Mouse (Mus musculus): ENCODE results near the gene Gm20388. TPM values are rescaled to one million over a fixed set of nuclear protein-coding genes. Genes with fewer than 3 reads are reported as not detected.

Gene Gm20388
- polyA plus RNA-seq, 1 experiment from 2014 or later = 4.4 TPM

DNA sequence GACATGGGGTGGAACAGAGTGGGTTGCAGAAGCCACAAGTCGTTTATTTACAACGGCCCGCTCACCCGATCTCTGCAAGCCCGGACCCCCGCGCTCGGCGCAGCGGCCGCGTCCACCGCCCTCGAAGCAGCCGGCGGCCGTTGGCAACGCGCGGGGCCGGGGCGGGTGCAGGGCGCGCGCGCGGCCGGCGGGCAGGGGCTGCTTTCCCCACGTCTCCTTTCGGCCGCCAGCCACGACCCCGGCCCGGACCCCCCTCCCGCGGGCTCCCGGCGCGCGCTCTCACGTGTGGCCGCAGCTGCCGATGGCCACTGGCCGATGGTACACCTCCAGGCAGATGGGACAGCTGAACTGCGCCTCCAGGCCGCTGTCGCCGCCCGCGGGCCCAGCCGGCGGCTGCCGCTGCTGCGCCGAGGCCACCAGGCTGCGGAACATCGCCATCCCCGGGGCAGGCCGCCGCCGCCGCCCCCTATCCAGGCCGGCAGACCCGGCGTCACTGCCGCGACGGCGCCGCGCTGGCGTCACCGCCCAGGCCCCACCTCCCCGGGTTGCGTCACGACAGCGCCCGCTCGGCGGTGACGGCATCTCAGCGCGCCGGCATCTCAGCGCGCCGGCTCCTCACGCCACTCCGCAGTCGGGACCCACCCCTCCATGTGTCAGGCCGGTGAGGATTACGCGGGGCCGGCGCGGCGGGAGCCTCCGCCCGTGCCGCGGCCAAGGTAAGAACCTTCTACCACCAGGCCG is 2565.1 kb downstream of the Gm20388 start, which contains the start of the genes Rnf166 and Ctu2:
Gene Rnf166 (minus strand): TSS at position 485 of the 741 bp plus-strand sequence.
Gene Ctu2 (plus strand): TSS at position 564 of the 741 bp plus-strand sequence.
- Histone ChIP-seq H3K27ac (peak within 1 kb of the TSS; percentile 86), H3K4me3 (replicated peaks) (peak within 1 kb of the TSS; percentile 97), H3K4me2 (replicated peaks) (peak within 1 kb of the TSS; percentile 96), H3K4me1 (replicated peaks) (peaks cover 29% of the 10 kb centered on the region), H3K9ac (replicated peaks) (peak within 1 kb of the TSS; percentile 96), H3K36me3 (peaks cover 55% of the 10 kb centered on the region), H3K9me3 (no peaks in the 10 kb centered on the region), H3K27me3 (no peaks in the 10 kb centered on the region)
- peak; percentile 96 for ATAC-seq
- WGBS = under 1% methylated on average over 93 of the region's 103 CpGs

DNA sequence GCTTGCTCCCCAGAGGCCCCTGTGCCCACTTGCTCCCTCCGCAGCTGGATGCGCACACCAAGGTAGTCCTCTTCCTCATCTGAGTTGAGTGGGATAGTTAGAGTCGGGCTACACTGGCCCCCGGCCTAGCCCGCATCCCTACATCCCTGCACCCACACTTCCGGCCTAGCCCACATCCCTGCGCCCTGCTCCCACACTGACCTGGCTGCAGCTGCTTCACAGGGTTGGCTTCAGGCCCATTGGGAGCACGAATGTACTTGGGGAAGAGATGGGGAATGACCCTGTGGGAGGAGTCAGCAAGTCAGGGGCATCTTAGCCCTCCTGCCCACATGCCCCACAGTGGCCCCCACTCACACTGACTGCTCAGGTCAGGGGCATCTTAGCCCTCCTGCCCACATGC is 2571.8 kb downstream of the Gm20388 start:
- no peaks in the 10 kb centered on the region for H3K27me3 ChIP-seq
- ATAC-seq = no peak
- H3K4me3 ChIP-seq (replicated peaks) = no peak overlapping the region
- no peak overlapping the region for H3K27ac ChIP-seq
- H3K4me2 ChIP-seq (replicated peaks) = no peak overlapping the region
- peaks cover 73% of the 10 kb centered on the region for H3K36me3 ChIP-seq
- no peaks in the 10 kb centered on the region for H3K9me3 ChIP-seq
- H3K9ac ChIP-seq (replicated peaks) = no peak overlapping the region
- 0 out of 2 replicates have a peak, but pooled peaks cover under 1% of the 10 kb centered on the region for H3K4me1 ChIP-seq (replicated peaks)
- WGBS = 94% methylated on average over 8 of the region's 8 CpGs

DNA sequence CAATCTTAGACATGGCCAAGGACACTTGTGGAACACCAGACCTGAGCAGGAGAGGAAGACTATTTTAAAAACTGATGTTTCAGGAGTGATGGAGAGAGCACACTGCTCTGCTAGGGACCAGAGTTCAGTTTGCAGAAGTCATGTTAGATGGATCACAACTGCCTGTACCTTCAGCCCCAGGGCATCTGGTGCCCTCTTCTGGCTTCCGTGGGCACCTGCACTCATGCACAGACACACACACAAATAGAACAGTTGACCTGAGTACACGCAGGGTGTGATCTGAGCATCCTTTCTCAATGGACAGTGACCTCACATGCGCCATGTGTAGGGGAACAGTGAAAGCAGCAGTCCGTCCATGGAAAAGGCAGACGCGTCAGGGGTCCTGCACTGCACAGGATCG is 2573.2 kb downstream of the Gm20388 start:
- H3K4me3 ChIP-seq (replicated peaks) = no peak overlapping the region
- 96% methylated on average over 7 of the region's 7 CpGs for WGBS
- no peak overlapping the region for H3K4me2 ChIP-seq (replicated peaks)
- H3K36me3 ChIP-seq = peaks cover 60% of the 10 kb centered on the region
- H3K9me3 ChIP-seq = no peaks in the 10 kb centered on the region
- no peak overlapping the region for H3K27ac ChIP-seq
- H3K4me1 ChIP-seq (replicated peaks) = no peaks in the 10 kb centered on the region
- ATAC-seq = no peak
- no peak overlapping the region for H3K9ac ChIP-seq (replicated peaks)
- no peaks in the 10 kb centered on the region for H3K27me3 ChIP-seq

DNA sequence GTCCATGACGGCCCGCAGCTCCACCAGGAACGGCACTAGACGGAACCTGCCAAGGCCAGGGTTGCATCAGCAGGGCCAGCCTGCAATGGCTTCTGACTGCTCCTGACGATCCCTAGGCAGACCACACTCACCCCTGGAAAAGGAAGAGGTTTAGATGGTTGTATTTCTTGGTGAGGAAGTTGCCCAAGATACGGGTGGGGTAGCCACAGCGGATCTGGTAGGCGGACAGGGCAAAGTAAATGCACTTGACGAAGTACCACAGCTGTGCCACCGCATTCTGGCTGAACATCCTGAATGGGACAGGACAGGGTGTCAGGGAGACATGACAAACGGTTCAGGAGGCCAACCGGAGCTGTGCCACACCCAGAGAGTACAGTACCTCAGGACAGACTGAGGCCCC is 2574.2 kb downstream of the Gm20388 start:
- no peaks in the 10 kb centered on the region for H3K4me1 ChIP-seq (replicated peaks)
- H3K4me2 ChIP-seq (replicated peaks) = no peak overlapping the region
- no peaks in the 10 kb centered on the region for H3K9me3 ChIP-seq
- peaks cover 50% of the 10 kb centered on the region for H3K36me3 ChIP-seq
- H3K27me3 ChIP-seq = no peaks in the 10 kb centered on the region
- no peak overlapping the region for H3K4me3 ChIP-seq (replicated peaks)
- H3K9ac ChIP-seq (replicated peaks) = no peak overlapping the region
- no peak for ATAC-seq
- H3K27ac ChIP-seq = no peak overlapping the region
- 90% methylated on average over 12 of the region's 12 CpGs for WGBS

DNA sequence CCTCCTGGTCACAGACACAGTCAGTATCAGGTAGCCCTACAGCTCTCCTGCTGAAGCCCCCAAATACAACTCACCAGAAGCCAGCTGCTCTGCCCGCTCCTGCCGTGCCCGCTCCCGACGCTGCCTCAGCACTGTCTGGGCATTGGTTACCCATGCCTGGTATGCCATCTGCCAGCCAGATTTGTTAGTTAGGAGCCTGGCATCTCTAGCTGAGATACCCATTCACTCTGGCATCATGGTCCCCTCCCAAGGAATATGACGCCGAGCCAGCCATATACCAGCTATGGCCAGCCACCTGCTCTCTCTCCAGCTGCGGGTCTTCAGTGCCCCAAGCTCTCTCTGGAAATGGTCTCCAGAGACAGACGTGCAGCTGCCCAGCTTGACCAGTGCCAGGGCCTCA is 2577.7 kb downstream of the Gm20388 start:
- ATAC-seq = no peak

DNA sequence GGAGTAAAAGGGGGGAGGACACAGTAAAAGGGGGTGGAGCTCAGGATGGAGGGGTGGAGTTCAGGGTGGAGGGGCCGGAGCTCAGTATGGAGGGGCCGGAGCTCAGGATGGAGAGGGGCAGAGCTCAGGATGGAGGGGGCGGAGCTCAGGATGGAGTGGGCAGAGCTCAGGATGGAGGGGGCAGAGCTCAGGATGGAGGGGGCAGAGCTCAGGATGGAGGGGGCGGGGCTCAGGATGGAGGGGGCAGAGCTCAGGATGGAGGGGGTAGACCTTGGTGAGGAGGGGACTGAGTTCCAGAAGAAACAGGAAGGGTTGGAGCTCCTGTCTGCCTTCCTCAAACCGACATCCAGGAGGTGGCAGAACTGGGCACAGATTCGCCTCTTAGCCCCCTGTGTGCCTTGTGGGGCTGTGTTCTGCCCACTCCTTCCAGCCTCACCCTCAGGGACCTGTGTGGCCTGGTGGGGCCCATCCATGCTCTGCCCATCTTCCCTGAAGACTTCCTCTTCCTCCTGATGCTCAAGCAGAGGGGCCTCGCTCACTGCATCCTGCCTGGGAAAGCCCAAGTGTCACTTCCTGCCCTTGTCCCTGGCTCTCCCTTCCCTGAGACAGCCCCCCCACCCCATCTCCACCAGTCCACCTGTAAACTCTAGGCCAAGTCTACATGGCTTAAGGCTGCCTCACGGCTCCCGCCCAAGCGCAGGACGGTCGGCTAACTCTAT is 2586.5 kb downstream of the Gm20388 start:
- Histone ChIP-seq H3K4me2 (replicated peaks) (no peak overlapping the region), H3K27ac (no peak overlapping the region), H3K9ac (replicated peaks) (no peak overlapping the region), H3K9me3 (no peaks in the 10 kb centered on the region), H3K27me3 (no peaks in the 10 kb centered on the region), H3K36me3 (no peaks in the 10 kb centered on the region), H3K4me3 (replicated peaks) (no peak overlapping the region), H3K4me1 (replicated peaks) (no peaks in the 10 kb centered on the region)
- 87% methylated on average over 12 of the region's 12 CpGs for WGBS
- ATAC-seq = no peak

More for the DNA sequence above, 2577.7 kb downstream of the Gm20388 start:
- WGBS = 92% methylated on average over 9 of the region's 9 CpGs
- H3K27me3 ChIP-seq = no peaks in the 10 kb centered on the region
- no peak overlapping the region for H3K4me2 ChIP-seq (replicated peaks)
- H3K4me3 ChIP-seq (replicated peaks) = no peak overlapping the region
- no peak overlapping the region for H3K27ac ChIP-seq
- H3K9ac ChIP-seq (replicated peaks) = no peak overlapping the region
- H3K9me3 ChIP-seq = no peaks in the 10 kb centered on the region
- H3K36me3 ChIP-seq = peaks cover 16% of the 10 kb centered on the region
- H3K4me1 ChIP-seq (replicated peaks) = no peaks in the 10 kb centered on the region

DNA sequence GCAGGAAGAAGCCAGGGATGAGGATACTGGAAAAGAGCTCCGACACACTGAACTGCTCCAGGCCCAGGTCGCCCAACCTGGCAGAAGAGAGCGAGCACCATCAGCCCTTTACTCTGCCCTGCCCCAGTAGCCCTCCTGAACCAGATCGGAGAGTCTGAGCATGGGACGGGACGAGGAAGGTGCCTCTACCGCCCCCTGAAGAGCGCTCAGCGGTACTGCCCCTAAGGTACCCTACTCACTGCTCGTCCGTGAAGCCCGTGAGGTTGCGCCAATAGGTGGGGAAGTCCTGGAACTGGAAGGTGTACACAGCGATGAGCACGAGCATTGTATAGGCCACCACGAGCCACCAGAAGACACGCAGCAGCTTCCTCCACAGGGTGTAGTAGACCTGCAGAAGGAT is 2587.3 kb downstream of the Gm20388 start:
- no peak for ATAC-seq
- H3K4me3 ChIP-seq (replicated peaks) = no peak overlapping the region
- H3K4me2 ChIP-seq (replicated peaks) = no peak overlapping the region
- H3K9ac ChIP-seq (replicated peaks) = no peak overlapping the region
- no peaks in the 10 kb centered on the region for H3K27me3 ChIP-seq
- WGBS = 71% methylated on average over 17 of the region's 17 CpGs
- no peak overlapping the region for H3K27ac ChIP-seq
- no peaks in the 10 kb centered on the region for H3K36me3 ChIP-seq
- no peaks in the 10 kb centered on the region for H3K4me1 ChIP-seq (replicated peaks)
- no peaks in the 10 kb centered on the region for H3K9me3 ChIP-seq

DNA sequence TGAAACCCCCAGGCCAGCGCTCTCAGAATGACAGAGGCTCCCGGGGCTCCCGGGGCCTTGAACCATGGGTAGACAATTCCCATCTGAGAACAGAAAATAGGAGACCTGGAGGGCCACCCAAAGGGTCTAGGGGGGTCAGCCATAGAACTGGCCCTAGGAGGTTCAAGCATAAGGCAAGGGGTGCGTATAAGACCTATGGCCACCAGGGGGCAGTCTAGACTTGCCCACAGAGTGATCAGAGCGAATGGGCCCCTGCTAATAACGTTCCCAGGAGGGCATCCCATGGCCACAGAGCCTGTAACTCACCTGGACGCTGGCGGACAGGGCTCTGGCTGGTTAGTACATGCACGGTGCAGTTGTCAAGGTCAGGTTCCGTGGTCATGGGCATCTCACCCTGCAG is 2590.2 kb downstream of the Gm20388 start:
- H3K4me3 ChIP-seq (replicated peaks) = no peak overlapping the region
- 38% methylated on average over 10 of the region's 10 CpGs for WGBS
- H3K9ac ChIP-seq (replicated peaks) = no peak overlapping the region
- H3K9me3 ChIP-seq = no peaks in the 10 kb centered on the region
- peak; percentile 66; the same call in 1 of the 2 replicates for ATAC-seq
- H3K27ac ChIP-seq = no peak overlapping the region
- no peaks in the 10 kb centered on the region for H3K27me3 ChIP-seq
- no peaks in the 10 kb centered on the region for H3K36me3 ChIP-seq
- no peak overlapping the region for H3K4me2 ChIP-seq (replicated peaks)
- H3K4me1 ChIP-seq (replicated peaks) = no peaks in the 10 kb centered on the region

DNA sequence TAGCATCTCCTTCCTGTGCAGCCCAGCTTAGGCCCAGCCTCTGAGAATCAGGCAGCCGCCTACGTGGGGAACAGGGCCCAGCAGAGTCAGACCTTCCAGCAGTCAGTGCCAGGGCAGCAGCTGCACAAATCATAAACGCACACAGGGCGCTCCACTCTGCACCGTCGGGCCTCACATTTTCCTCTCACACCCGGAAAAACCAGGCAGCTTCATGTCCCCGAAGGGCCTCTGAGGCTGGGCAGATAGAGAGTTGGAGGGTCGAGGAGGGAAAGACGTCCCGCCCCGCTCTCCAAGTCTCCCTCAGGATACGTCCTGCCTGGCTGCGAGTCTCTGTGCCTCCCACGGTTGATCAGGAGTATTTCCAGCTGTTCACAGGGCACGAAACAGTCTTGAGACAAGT is 2600.9 kb downstream of the Gm20388 start:
- Histone ChIP-seq H3K4me2 (replicated peaks) (no peak overlapping the region), H3K9ac (replicated peaks) (no peak overlapping the region), H3K27me3 (no peaks in the 10 kb centered on the region), H3K4me3 (replicated peaks) (no peak overlapping the region), H3K27ac (no peak overlapping the region), H3K9me3 (no peaks in the 10 kb centered on the region), H3K4me1 (replicated peaks) (no peaks in the 10 kb centered on the region), H3K36me3 (no peaks in the 10 kb centered on the region)
- no peak for ATAC-seq
- 83% methylated on average over 16 of the region's 16 CpGs for WGBS

DNA sequence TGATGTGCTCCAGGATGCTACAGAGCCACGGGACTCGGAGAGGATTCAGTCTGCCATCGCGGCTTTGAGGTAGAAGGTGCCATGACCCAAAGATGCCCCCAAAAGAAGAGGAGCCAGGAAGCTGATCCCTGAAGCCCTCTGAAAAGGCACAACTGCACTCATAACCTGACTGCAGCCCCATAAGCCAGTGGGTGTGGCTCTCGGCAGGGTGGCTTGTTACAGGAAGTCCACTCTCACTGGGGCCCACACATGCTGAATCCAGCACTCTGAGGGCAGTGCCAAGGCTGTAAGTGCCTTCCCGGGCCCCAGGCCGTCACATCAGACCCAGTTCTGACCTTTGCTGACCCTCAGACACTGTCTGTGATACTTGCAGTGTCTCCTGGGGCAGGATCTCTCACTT is 2601.8 kb downstream of the Gm20388 start:
- no peak overlapping the region for H3K27ac ChIP-seq
- H3K4me1 ChIP-seq (replicated peaks) = peaks cover 5% of the 10 kb centered on the region
- no peak overlapping the region for H3K4me2 ChIP-seq (replicated peaks)
- no peak overlapping the region for H3K9ac ChIP-seq (replicated peaks)
- no peaks in the 10 kb centered on the region for H3K36me3 ChIP-seq
- no peaks in the 10 kb centered on the region for H3K27me3 ChIP-seq
- no peak for ATAC-seq
- H3K9me3 ChIP-seq = no peaks in the 10 kb centered on the region
- WGBS = 85% methylated on average over 7 of the region's 7 CpGs
- H3K4me3 ChIP-seq (replicated peaks) = no peak overlapping the region

DNA sequence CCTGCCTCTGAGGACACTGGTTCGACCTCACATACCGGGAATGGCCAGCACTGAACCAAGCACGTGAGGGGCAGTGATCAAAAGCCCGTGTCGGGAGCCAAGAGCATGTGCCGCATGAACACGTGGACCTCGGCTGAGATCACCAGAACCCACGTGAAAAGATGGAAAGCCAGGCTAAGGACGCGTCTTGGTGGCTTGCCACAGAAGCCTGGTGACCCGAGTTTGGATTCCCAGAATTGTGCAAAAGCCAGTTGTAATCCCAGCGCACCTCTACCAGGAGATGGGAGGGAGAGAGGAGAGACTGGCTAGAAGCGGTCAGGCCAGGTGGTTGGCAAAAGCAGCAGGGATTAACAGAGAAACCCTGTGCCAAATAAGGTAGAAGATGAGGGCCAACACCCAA is 2605.1 kb downstream of the Gm20388 start:
- no peaks in the 10 kb centered on the region for H3K9me3 ChIP-seq
- H3K4me1 ChIP-seq (replicated peaks) = peaks cover 15% of the 10 kb centered on the region
- 95% methylated on average over 14 of the region's 14 CpGs for WGBS
- no peak overlapping the region for H3K27ac ChIP-seq
- no peak overlapping the region for H3K4me3 ChIP-seq (replicated peaks)
- H3K9ac ChIP-seq (replicated peaks) = no peak overlapping the region
- no peaks in the 10 kb centered on the region for H3K36me3 ChIP-seq
- ATAC-seq = no peak
- no peaks in the 10 kb centered on the region for H3K27me3 ChIP-seq
- no peak overlapping the region for H3K4me2 ChIP-seq (replicated peaks)

DNA sequence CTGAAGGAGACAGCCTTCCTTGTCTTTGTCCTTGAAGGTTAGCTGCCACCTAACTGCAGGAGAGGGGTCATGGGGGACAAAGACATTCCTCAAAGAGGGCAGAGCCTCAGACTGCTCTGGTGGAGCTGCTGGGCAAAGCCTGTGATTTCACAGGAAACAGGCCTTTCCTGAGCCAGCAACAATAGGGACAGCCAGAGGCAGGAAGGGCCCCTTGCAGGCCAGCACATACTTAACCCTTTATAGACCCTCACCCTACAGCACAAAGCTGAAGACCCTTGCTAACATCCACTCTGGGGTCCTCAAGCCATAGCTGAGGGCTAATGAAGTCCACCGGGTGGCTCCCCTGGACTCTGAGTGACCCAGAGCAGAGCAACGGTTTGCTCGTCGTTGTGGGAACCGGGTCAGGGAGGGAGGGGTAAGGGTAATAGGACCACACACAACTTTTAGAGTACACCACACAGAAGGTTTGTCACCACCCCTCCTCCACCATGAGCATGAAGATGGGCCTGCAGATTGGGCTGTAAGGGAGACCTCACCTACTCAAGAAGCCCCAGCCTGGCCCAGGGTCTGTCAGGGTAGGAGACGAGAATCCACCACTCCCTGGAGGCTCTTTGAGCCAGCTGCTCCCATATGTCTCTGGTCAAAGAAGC is 2607.0 kb downstream of the Gm20388 start:
- Histone ChIP-seq H3K4me2 (replicated peaks) (no peak overlapping the region), H3K4me1 (replicated peaks) (peaks cover 15% of the 10 kb centered on the region), H3K9ac (replicated peaks) (no peak overlapping the region), H3K27me3 (no peaks in the 10 kb centered on the region), H3K4me3 (replicated peaks) (no peak overlapping the region), H3K9me3 (no peaks in the 10 kb centered on the region), H3K36me3 (no peaks in the 10 kb centered on the region), H3K27ac (peak overlapping the region; percentile 4; the same call in 1 of the 2 replicates)
- 45% methylated on average over 6 of the region's 6 CpGs for whole genome bisulfite sequencing
- no peak for ATAC-seq

Data from midbrain, embryonic 13.5 days (tissue).